Mouse (Mus musculus) liver, embryonic 13.5 days (tissue): ENCODE measurements at regions not wholly inside any gene's neighbourhood (a gene's known extent, or its start where the extent isn't known, plus 50 kb on each side); places are given as distances from the start of the nearest gene placed in this dataset.

Experiments
- ATAC-seq: fragments of 200-750 bp; cut with Nextera tagmentation; 2 replicates; pipeline ENCODE4 v1.8.0; 2017; ENCODE audit warnings: low read depth, mild to moderate bottlenecking, moderate number of reproducible peaks, moderate library complexity
- DNase-seq: peaks from one replicate; pipeline ENCODE4 v3.0.0; 2022
- H3K27ac ChIP-seq: fragments of 300-500 bp; sonication (generic); 2 replicates; pipeline ENCODE4 v1.5.1; 2015; ENCODE audit warnings: moderate library complexity, mild to moderate bottlenecking, inconsistent platforms
- H3K27me3 ChIP-seq: fragments of 300-500 bp; sonication (generic); 2 replicates; pipeline ENCODE4 v1.6.1; 2015; ENCODE audit warnings: mild to moderate bottlenecking, inconsistent platforms
- H3K36me3 ChIP-seq: fragments of 300-500 bp; sonication (generic); 2 replicates; pipeline ENCODE4 v1.6.1; 2015; ENCODE audit warnings: mild to moderate bottlenecking, inconsistent platforms
- H3K4me1 ChIP-seq: fragments of 300-500 bp; sonication (generic); replicated peaks from 2 replicates; pipeline ENCODE4 v1.6.1; 2015; ENCODE audit warnings: inconsistent platforms
- H3K4me2 ChIP-seq: fragments of 300-500 bp; sonication (generic); 2 replicates; pipeline ENCODE4 v1.6.1; 2015; ENCODE audit warnings: inconsistent platforms, mild to moderate bottlenecking, moderate library complexity
- H3K4me3 ChIP-seq: fragments of 300-500 bp; sonication (generic); replicated peaks from 2 replicates; pipeline ENCODE4 v1.5.1; 2015; ENCODE audit warnings: mild to moderate bottlenecking, inconsistent platforms
- H3K9ac ChIP-seq: fragments of 300-500 bp; sonication (generic); 2 replicates; pipeline ENCODE4 v1.6.1; 2015; ENCODE audit warnings: mild to moderate bottlenecking, inconsistent platforms
- H3K9me3 ChIP-seq: fragments of 300-500 bp; sonication (generic); replicated peaks from 2 replicates; pipeline ENCODE4 v1.6.1; 2016; ENCODE audit warnings: inconsistent platforms
- WGBS: fragments of 180-500 bp; shearing (Covaris S2); methylation state at CpG from one replicate; pipeline ENCODE4 v1.1.7; 2015; ENCODE audit not compliant: insufficient replicate concordance; 5-methylcytosine and 5-hydroxymethylcytosine counted together

- Histone ChIP-seq H3K27ac (no peak overlapping the region), H3K27me3 (no peaks in the 10 kb centered on the region), H3K4me1 (no peaks in the 10 kb centered on the region), H3K4me2 (no peak overlapping the region), H3K36me3 (no peaks in the 10 kb centered on the region), H3K9ac (no peak overlapping the region), H3K4me3 (no peak overlapping the region), H3K9me3 (no peaks in the 10 kb centered on the region)
- DNase-seq = no peak
- WGBS = 62% methylated on average over 14 of the region's 14 CpGs
- no peak for ATAC-seq
Measured at GRCm38 (mm10) chr4:131298011-131298674, 354.0 kb downstream of the Matn1 start.

DNA sequence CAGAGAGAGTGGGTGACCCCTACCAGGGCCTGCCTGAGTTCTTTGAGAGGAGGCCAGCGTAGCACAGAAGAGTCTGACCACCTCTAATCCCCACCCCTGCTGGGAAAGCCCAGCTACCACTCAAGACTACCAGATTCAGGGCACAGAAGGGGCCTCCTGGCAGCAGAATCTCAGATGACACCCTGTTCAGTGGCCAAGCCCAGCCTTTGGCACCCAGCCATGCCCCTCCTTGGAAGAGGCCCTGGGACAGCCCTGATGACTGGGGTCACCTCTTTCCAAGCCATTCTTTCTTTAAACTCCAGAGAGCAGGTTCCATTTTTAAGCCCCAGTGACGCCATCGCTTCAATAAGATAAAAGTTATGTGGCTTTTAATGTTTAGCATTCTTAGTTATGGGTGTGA lies 359.8 kb downstream of the Matn1 start:
- 62% methylated on average over 3 of the region's 3 CpGs for WGBS
- Histone ChIP-seq H3K9ac (no peak overlapping the region), H3K4me3 (no peak overlapping the region), H3K9me3 (no peaks in the 10 kb centered on the region), H3K4me1 (no peaks in the 10 kb centered on the region), H3K27me3 (no peaks in the 10 kb centered on the region), H3K4me2 (no peak overlapping the region), H3K36me3 (no peaks in the 10 kb centered on the region), H3K27ac (no peak overlapping the region)
- ATAC-seq = no peak
- no peak for DNase-seq

DNA sequence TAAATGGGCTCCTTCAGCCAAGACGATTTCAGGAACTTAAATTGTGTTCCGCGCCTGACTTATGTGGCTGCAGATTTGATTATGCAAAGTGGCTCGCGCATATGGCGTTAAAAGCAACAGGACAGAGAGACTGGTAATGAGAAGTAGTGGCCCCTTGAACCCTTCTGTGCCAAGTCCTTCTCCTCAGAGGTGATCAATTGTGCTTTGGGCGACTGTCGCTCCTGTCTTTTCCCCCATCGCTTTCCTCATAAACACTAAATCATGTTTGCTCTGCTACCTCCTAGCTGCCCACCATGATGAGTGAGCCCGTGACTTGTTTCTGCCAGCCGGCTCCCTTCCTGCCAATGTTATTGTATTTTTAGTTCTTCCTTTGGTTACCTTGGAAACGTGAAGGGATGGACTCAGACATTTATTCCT lies 360.2 kb downstream of the Matn1 start:
- no peaks in the 10 kb centered on the region for H3K36me3 ChIP-seq

DNA sequence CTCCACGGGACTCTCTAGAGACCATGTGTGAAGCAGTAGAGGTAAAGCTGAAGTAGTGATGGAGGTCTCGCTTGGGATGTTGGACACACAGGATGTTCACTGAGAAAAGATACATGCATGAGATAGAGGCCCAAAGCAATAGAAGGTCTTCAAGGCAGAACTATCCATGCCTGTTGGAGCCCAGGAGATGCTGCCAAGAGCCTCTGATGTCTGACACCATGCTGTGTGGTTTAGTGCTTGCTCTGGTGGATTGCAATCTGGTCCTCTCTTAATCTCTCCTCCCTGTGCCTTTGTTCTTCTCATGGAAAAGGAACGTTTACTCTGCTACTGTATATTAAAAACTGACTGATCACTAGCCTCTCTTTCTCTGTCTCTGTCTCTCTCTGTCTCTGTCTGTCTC lies 370.0 kb downstream of the Matn1 start:
- no peak for ATAC-seq
- no peak overlapping the region for H3K4me2 ChIP-seq
- DNase-seq = no peak
- no peaks in the 10 kb centered on the region for H3K36me3 ChIP-seq
- no peaks in the 10 kb centered on the region for H3K4me1 ChIP-seq
- WGBS = 49% methylated on average over 3 of the region's 3 CpGs
- H3K9me3 ChIP-seq = no peaks in the 10 kb centered on the region
- H3K9ac ChIP-seq = no peak overlapping the region
- H3K27ac ChIP-seq = no peak overlapping the region
- H3K4me3 ChIP-seq = no peak overlapping the region
- no peaks in the 10 kb centered on the region for H3K27me3 ChIP-seq

More for the DNA sequence above, 360.2 kb downstream of the Matn1 start:
- ATAC-seq = no peak
- H3K4me2 ChIP-seq = no peak overlapping the region
- no peaks in the 10 kb centered on the region for H3K9me3 ChIP-seq
- no peak for DNase-seq
- no peak overlapping the region for H3K9ac ChIP-seq
- H3K4me1 ChIP-seq = no peaks in the 10 kb centered on the region
- no peaks in the 10 kb centered on the region for H3K27me3 ChIP-seq
- no peak overlapping the region for H3K27ac ChIP-seq
- H3K4me3 ChIP-seq = no peak overlapping the region
- WGBS = 72% methylated on average over 12 of the region's 12 CpGs

GRCm38 (mm10) chr4:131316041-131316440 lies 371.9 kb downstream of the Matn1 start:
- Histone ChIP-seq H3K9me3 (no peaks in the 10 kb centered on the region), H3K9ac (no peak overlapping the region), H3K27me3 (no peaks in the 10 kb centered on the region), H3K27ac (no peak overlapping the region), H3K4me1 (no peaks in the 10 kb centered on the region), H3K4me3 (no peak overlapping the region), H3K36me3 (no peaks in the 10 kb centered on the region), H3K4me2 (no peak overlapping the region)
- WGBS = 55% methylated on average over 3 of the region's 3 CpGs
- ATAC-seq (no peak), DNase-seq (no peak)

GRCm38 (mm10) chr4:131322323-131322722 lies 378.1 kb downstream of the Matn1 start:
- Histone ChIP-seq H3K36me3 (no peaks in the 10 kb centered on the region), H3K4me1 (no peaks in the 10 kb centered on the region), H3K4me2 (no peak overlapping the region), H3K27me3 (no peaks in the 10 kb centered on the region), H3K27ac (no peak overlapping the region), H3K9me3 (no peaks in the 10 kb centered on the region), H3K9ac (no peak overlapping the region), H3K4me3 (no peak overlapping the region)
- ATAC-seq = no peak
- WGBS = 58% methylated on average over 5 of the region's 5 CpGs
- DNase-seq = no peak

DNA sequence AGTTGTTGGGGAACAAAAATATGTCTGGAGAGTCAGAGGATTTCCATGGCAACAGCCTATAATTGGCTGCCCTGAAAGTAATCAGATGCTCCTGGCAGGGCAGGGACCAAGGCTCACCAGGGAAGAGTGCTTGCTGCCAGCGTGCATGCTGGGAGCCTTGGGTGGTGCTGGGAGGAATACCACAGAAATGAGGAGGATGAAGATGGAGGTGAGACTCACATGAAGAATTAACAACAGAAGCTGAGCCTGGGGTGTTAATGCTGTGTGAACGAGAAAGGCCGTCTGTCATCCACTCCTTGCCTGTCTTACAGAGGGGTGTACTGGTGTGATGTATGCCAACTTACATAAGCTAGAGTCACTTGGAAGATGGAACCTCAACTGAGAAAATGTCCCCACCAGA lies 380.3 kb downstream of the Matn1 start:
- H3K9ac ChIP-seq = no peak overlapping the region
- H3K4me1 ChIP-seq = no peaks in the 10 kb centered on the region
- no peak for DNase-seq
- H3K36me3 ChIP-seq = no peaks in the 10 kb centered on the region
- ATAC-seq = no peak
- no peaks in the 10 kb centered on the region for H3K27me3 ChIP-seq
- WGBS = 53% methylated on average over 3 of the region's 3 CpGs
- H3K27ac ChIP-seq = no peak overlapping the region
- H3K9me3 ChIP-seq = no peaks in the 10 kb centered on the region
- no peak overlapping the region for H3K4me2 ChIP-seq
- no peak overlapping the region for H3K4me3 ChIP-seq

GRCm38 (mm10) chr4:131325200-131325599 lies 381.0 kb downstream of the Matn1 start:
- Histone ChIP-seq H3K36me3 (no peaks in the 10 kb centered on the region), H3K27me3 (no peaks in the 10 kb centered on the region), H3K9ac (no peak overlapping the region), H3K4me1 (no peaks in the 10 kb centered on the region), H3K9me3 (no peaks in the 10 kb centered on the region), H3K4me3 (no peak overlapping the region), H3K27ac (no peak overlapping the region), H3K4me2 (no peak overlapping the region)
- no peak for DNase-seq
- no peak for ATAC-seq
- WGBS = 49% methylated on average over 11 of the region's 11 CpGs

GRCm38 (mm10) chr4:131325609-131326008 lies 381.4 kb downstream of the Matn1 start:
- H3K9ac ChIP-seq = no peak overlapping the region
- no peak overlapping the region for H3K4me2 ChIP-seq
- H3K4me3 ChIP-seq = no peak overlapping the region
- H3K4me1 ChIP-seq = no peaks in the 10 kb centered on the region
- no peaks in the 10 kb centered on the region for H3K36me3 ChIP-seq
- DNase-seq (no peak), ATAC-seq (no peak)
- 71% methylated on average over 3 of the region's 3 CpGs for WGBS
- no peaks in the 10 kb centered on the region for H3K9me3 ChIP-seq
- no peak overlapping the region for H3K27ac ChIP-seq
- H3K27me3 ChIP-seq = no peaks in the 10 kb centered on the region

DNA sequence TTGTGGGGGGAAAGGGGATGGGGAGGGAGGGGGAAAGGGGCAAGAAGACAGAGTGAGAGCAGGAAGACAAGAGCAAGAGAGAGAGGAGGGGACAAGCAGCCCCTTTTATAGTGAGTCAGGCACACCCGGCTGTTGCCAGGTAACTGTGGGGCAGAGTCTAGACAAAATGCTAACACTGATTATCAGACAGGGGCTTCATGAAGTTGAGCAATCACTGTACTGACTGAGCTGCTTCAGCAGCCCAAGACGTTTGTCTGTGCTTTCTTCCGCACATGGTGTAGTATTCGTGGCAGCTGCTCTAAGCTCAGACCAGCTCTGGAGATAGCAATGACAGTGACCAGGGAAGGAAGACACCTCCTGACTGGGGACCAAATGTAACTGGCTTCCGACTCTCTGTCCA lies 385.2 kb downstream of the Matn1 start:
- H3K9ac ChIP-seq = no peak overlapping the region
- H3K27ac ChIP-seq = no peak overlapping the region
- H3K9me3 ChIP-seq = no peaks in the 10 kb centered on the region
- ATAC-seq (no peak), DNase-seq (no peak)
- H3K4me2 ChIP-seq = no peak overlapping the region
- WGBS = 45% methylated on average over 5 of the region's 5 CpGs
- no peaks in the 10 kb centered on the region for H3K4me1 ChIP-seq
- no peaks in the 10 kb centered on the region for H3K27me3 ChIP-seq
- H3K4me3 ChIP-seq = no peak overlapping the region
- no peaks in the 10 kb centered on the region for H3K36me3 ChIP-seq

DNA sequence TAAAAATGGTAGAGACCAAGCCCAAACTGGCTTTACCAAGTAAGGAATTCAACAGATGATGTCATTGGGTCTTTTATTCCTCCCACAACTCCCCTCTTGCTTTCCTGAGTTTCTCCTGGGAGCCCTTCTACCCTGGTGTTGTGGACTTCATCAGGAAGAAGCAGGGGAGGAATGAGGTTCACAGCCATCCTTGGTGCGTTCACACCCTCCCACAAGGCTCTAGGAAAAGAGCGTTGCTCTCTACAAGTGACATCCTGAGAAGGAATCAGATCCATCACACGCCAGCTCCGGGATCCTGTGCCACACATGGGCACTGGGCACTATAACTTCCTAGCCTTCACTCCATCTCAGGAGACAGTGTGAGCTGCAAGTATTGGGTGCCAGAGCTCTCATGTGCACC lies 387.5 kb downstream of the Matn1 start:
- Histone ChIP-seq H3K36me3 (no peaks in the 10 kb centered on the region), H3K4me1 (no peaks in the 10 kb centered on the region), H3K9ac (no peak overlapping the region), H3K4me3 (no peak overlapping the region), H3K27me3 (no peaks in the 10 kb centered on the region), H3K4me2 (no peak overlapping the region), H3K27ac (no peak overlapping the region), H3K9me3 (no peaks in the 10 kb centered on the region)
- ATAC-seq = no peak
- no peak for DNase-seq
- WGBS = 65% methylated on average over 4 of the region's 4 CpGs

- DNase-seq (no peak), ATAC-seq (no peak)
- no peak overlapping the region for H3K4me3 ChIP-seq
- H3K27me3 ChIP-seq = no peaks in the 10 kb centered on the region; the same call in 1 of the 2 replicates
- no peak overlapping the region for H3K9ac ChIP-seq
- 77% methylated on average over 3 of the region's 3 CpGs for WGBS
- no peaks in the 10 kb centered on the region for H3K36me3 ChIP-seq
- H3K9me3 ChIP-seq = no peaks in the 10 kb centered on the region
- no peak overlapping the region for H3K27ac ChIP-seq
- H3K4me2 ChIP-seq = no peak overlapping the region
- H3K4me1 ChIP-seq = no peaks in the 10 kb centered on the region
Measured at GRCm38 (mm10) chr4:131336801-131337200, 392.6 kb downstream of the Matn1 start.
